11 mouse cellular contexts compared by ENCODE assay signal in the genomic region with DNA sequence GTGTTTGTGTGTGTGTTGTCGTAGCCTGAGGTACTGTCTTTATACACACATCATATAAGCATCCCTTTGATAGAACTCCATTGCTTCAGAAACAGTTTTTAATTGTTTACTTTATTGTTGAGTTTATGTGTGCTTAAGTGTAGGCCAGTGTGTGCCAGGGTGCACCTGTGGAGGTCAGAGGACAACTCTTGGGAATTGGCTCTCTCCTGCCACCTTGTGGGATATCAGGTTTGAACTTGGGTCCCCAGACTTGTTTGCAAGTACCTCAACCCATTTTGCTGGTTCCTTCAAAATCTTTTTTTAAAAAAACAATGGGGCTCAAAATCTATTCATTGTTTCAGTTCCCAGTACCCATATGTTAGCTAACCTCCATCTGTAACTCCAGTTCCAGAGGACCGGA. TPM values are rescaled to one million over a fixed set of nuclear protein-coding genes. Genes with fewer than 3 reads are reported as not detected.
A peak's percentile ranks its signal among the peaks of the same experiment; 100 is the strongest.
DNase-seq lines count a peak whose midpoint lies in the region; ATAC-seq and TF ChIP-seq lines count a peak whose summit lies in the region.
"Had no signal": no experiment of that assay in that cellular context is flagged by ENCODE, and none has a peak within 500 bp of the region (broad histone marks: within the 10 kb centered on the region; RNA-seq: fewer than 3 reads in every experiment).

No protein-coding gene starts in this region.

- no peak overlapping the region for H3K4me3 ChIP-seq in cerebellum, adult 2 months (replicated peaks; ENCODE audit: insufficient read depth, low read depth, low read length)
- no peak overlapping the region for H3K4me3 ChIP-seq in liver, adult 2 months (ENCODE audit: insufficient read depth, low read depth, low read length)
- no peak overlapping the region for H3K4me3 ChIP-seq in liver, embryonic 11.5 days (ENCODE audit: low read depth, low read length)
- H3K4me3 ChIP-seq in bone marrow, adult 2 months (replicated peaks; ENCODE audit: control insufficient read depth, low read depth, low read length): no peak overlapping the region
- H3K4me3 ChIP-seq: limb, embryonic 12.5 days; midbrain, embryonic 10.5 days had no signal

- WGBS in cerebellum, adult 2 months: 98% methylated on average over 2 of the region's 2 CpGs
- WGBS in liver, adult 2 months: 82% methylated on average over 2 of the region's 2 CpGs
- 93% methylated on average over 2 of the region's 2 CpGs for WGBS in liver, embryonic 11.5 days
- 93% methylated on average over 2 of the region's 2 CpGs for WGBS in bone marrow, adult 2 months

- no peak for TF ChIP-seq POLR2A in cerebellum, adult 2 months (IDR thresholded peaks at IDR 0.05; ENCODE audit: borderline replicate concordance, insufficient read depth, low read length)
- TF ChIP-seq POLR2A in liver, adult 2 months (IDR thresholded peaks at IDR 0.05; ENCODE audit: extremely low read depth, insufficient read depth, low read length): no peak
- no peak for TF ChIP-seq POLR2A in bone marrow, adult 2 months (IDR thresholded peaks at IDR 0.05; ENCODE audit: borderline replicate concordance, control insufficient read depth, low read depth, low read length)

- H3K79me2 ChIP-seq in liver, adult 2 months (ENCODE audit: control insufficient read depth, insufficient read depth, low read length): no peaks in the 10 kb centered on the region

- H3K9ac ChIP-seq in liver, adult 2 months (ENCODE audit: low read depth, low read length): no peak overlapping the region
- H3K9ac ChIP-seq in liver, embryonic 11.5 days (ENCODE audit: low read depth, low read length): no peak overlapping the region
- H3K9ac ChIP-seq: limb, embryonic 12.5 days had no signal

- H3K27ac ChIP-seq in cerebellum, adult 2 months (ENCODE audit: insufficient read depth, low read length): no peak overlapping the region
- H3K27ac ChIP-seq in liver, adult 2 months (replicated peaks; ENCODE audit: insufficient read depth, low read depth, low read length): no peak overlapping the region
- H3K27ac ChIP-seq in liver, embryonic 11.5 days (ENCODE audit: low read depth, low read length): no peak overlapping the region
- H3K27ac ChIP-seq in bone marrow, adult 2 months (ENCODE audit: control insufficient read depth, insufficient read depth, low read depth, low read length, poor library complexity): no peak overlapping the region
- H3K27ac ChIP-seq: limb, embryonic 12.5 days; midbrain, embryonic 10.5 days had no signal

- peak; percentile 4 to 9 for DNase-seq in cerebellum, adult 2 months
- no peak for DNase-seq in cerebellum, postnatal 25 days
- peak; percentile 83 for DNase-seq in liver, adult 2 months (ENCODE audit: extremely low read depth, low read depth, low spot score)
- no peak for DNase-seq in liver, embryonic 11.5 days (ENCODE audit: low spot score)
- peak; percentile 53 for DNase-seq in lung, postnatal 36 days
- no peak for DNase-seq in adrenal gland, postnatal 10 days

- ATAC-seq in liver, embryonic 11.5 days (replicated peaks; ENCODE audit: low FRiP score): no peak
- ATAC-seq in cerebellum, adult (ENCODE audit: insufficient number of reproducible peaks, low FRiP score, low TSS enrichment): no peak

- H3K4me1 ChIP-seq in cerebellum, adult 2 months (ENCODE audit: control insufficient read depth, insufficient read depth, low read length): peaks cover 3% of the 10 kb centered on the region; the same call in 1 of the 2 replicates
- peaks cover 3% of the 10 kb centered on the region for H3K4me1 ChIP-seq in liver, adult 2 months (ENCODE audit: control insufficient read depth, insufficient read depth, low read length)
- H3K4me1 ChIP-seq in liver, embryonic 11.5 days (replicated peaks; ENCODE audit: control insufficient read depth, insufficient read depth, low read length): peaks cover 3% of the 10 kb centered on the region; the same call in 1 of the 2 replicates
- no peaks in the 10 kb centered on the region for H3K4me1 ChIP-seq in bone marrow, adult 2 months (ENCODE audit: control insufficient read depth, insufficient read depth, low read length)

- peak; percentile 33; the same call in 1 of the 2 replicates for TF ChIP-seq CTCF in cerebellum, adult 2 months (IDR thresholded peaks at IDR 0.05; ENCODE audit: borderline replicate concordance, insufficient read depth, low read depth, low read length)
- peak; percentile 66 for TF ChIP-seq CTCF in liver, adult 2 months (IDR thresholded peaks at IDR 0.05; ENCODE audit: low read depth, low read length)
- peak; percentile 38; the same call in 1 of the 2 replicates for TF ChIP-seq CTCF in bone marrow, adult 2 months (IDR thresholded peaks at IDR 0.05; ENCODE audit: control insufficient read depth, insufficient read depth, low read length)

- no peaks in the 10 kb centered on the region for H3K27me3 ChIP-seq in cerebellum, adult 2 months (ENCODE audit: control insufficient read depth, insufficient read depth, low read length)
- H3K27me3 ChIP-seq in liver, adult 2 months (ENCODE audit: control insufficient read depth, insufficient read depth, low read length): no peaks in the 10 kb centered on the region
- peaks cover 5% of the 10 kb centered on the region; the same call in 1 of the 2 replicates for H3K27me3 ChIP-seq in liver, embryonic 11.5 days (replicated peaks; ENCODE audit: control insufficient read depth, insufficient read depth, low read length)

- no peak overlapping the region for H3K4me2 ChIP-seq in liver, embryonic 11.5 days
- H3K4me2 ChIP-seq: limb, embryonic 12.5 days had no signal

- H3K9me3 ChIP-seq in liver, embryonic 11.5 days (ENCODE audit: control insufficient read depth, low read length): no peaks in the 10 kb centered on the region
- H3K9me3 ChIP-seq: limb, embryonic 12.5 days; midbrain, embryonic 10.5 days had no signal

- no peaks in the 10 kb centered on the region for H3K36me3 ChIP-seq in liver, adult 2 months (ENCODE audit: control insufficient read depth, insufficient read depth, low read length)
- H3K36me3 ChIP-seq in liver, embryonic 11.5 days (ENCODE audit: control insufficient read depth, insufficient read depth, low read length): no peaks in the 10 kb centered on the region
- H3K36me3 ChIP-seq: limb, embryonic 12.5 days; midbrain, embryonic 10.5 days had no signal

RNA-seq across cellular contexts. Expression of a gene that starts 2.4 kb away (rescaled TPM):
- 16.7 and 18.5 TPM in 2 replicates for polyA plus RNA-seq in cerebellum, adult 2 months (2012; rRNA removed)
- total RNA-seq in liver, adult 2 months (2014; rRNA removed): 0.60 and 0.74 TPM in 2 replicates
- polyA plus RNA-seq in liver, adult 2 months (2012; rRNA removed): 0.28 and 0.34 TPM in 2 replicates
- polyA plus RNA-seq in liver, embryonic 11.5 days (2014; fragmentation: Nextera tagmentation; extraction: Ambion mirVana): 5.4 and 8.2 TPM in 2 replicates
- 1.0 TPM in 1 of 2 replicates, not detected in the other for polyA plus RNA-seq in bone marrow, adult 2 months (2011; ENCODE audit: insufficient read depth, insufficient read length, low replicate concordance, missing spikeins)
- total RNA-seq in adrenal gland, postnatal 10 days (2021): 1 to 10 TPM; 2.8 to 5.1 TPM

RNA-seq across cellular contexts. Expression of a gene that starts 17.2 kb away (rescaled TPM):
- polyA plus RNA-seq in cerebellum, adult 2 months (2012; rRNA removed): 228 and 241 TPM in 2 replicates
- 62.0 and 91.0 TPM in 2 replicates for total RNA-seq in liver, adult 2 months (2014; rRNA removed)
- 279 and 433 TPM in 2 replicates for polyA plus RNA-seq in liver, adult 2 months (2012; rRNA removed)
- 111 and 118 TPM in 2 replicates for polyA plus RNA-seq in liver, embryonic 11.5 days (2014; fragmentation: Nextera tagmentation; extraction: Ambion mirVana)
- polyA plus RNA-seq in bone marrow, adult 2 months (2011; ENCODE audit: insufficient read depth, insufficient read length, low replicate concordance, missing spikeins): 138 and 214 TPM in 2 replicates
- total RNA-seq in adrenal gland, postnatal 10 days (2021): 100 to 1,000 TPM; 110 to 118 TPM

RNA-seq across cellular contexts. Expression of a gene that starts 21.8 kb away (rescaled TPM):
- 34.1 and 34.2 TPM in 2 replicates for polyA plus RNA-seq in cerebellum, adult 2 months (2012; rRNA removed)
- 288 and 405 TPM in 2 replicates for total RNA-seq in liver, adult 2 months (2014; rRNA removed)
- polyA plus RNA-seq in liver, adult 2 months (2012; rRNA removed): 650 and 735 TPM in 2 replicates
- polyA plus RNA-seq in liver, embryonic 11.5 days (2014; fragmentation: Nextera tagmentation; extraction: Ambion mirVana): 58.6 and 60.2 TPM in 2 replicates
- 42.6 and 45.4 TPM in 2 replicates for polyA plus RNA-seq in bone marrow, adult 2 months (2011; ENCODE audit: insufficient read depth, insufficient read length, low replicate concordance, missing spikeins)
- 10 to 100 TPM; 64.3 to 89.4 TPM for total RNA-seq in adrenal gland, postnatal 10 days (2021)

RNA-seq across cellular contexts. Expression of a gene that starts 25.5 kb away (rescaled TPM):
- 0.28 and 0.29 TPM in 2 replicates for polyA plus RNA-seq in cerebellum, adult 2 months (2012; rRNA removed)
- total RNA-seq in liver, adult 2 months (2014; rRNA removed): under 0.01 and 0.07 TPM in 2 replicates
- polyA plus RNA-seq in liver, adult 2 months (2012; rRNA removed): 0.06 TPM in 1 of 2 replicates, not detected in the other
- 0.04 TPM in 2 replicates for polyA plus RNA-seq in liver, embryonic 11.5 days (2014; fragmentation: Nextera tagmentation; extraction: Ambion mirVana)
- polyA plus RNA-seq in bone marrow, adult 2 months (2011; ENCODE audit: insufficient read depth, insufficient read length, low replicate concordance, missing spikeins): not detected in 2 replicates
- under 1 TPM; 0.39 to 0.99 TPM for total RNA-seq in adrenal gland, postnatal 10 days (2021)
- total RNA-seq: neutrophil, adult 5-6 weeks had no signal
- polyA plus RNA-seq: limb, embryonic 12.5 days had no signal

RNA-seq across cellular contexts. Expression of a gene that starts 29.8 kb away (rescaled TPM):
- polyA plus RNA-seq in cerebellum, adult 2 months (2012; rRNA removed): 1.7 and 2.6 TPM in 2 replicates
- 17.6 and 17.8 TPM in 2 replicates for total RNA-seq in liver, adult 2 months (2014; rRNA removed)
- polyA plus RNA-seq in liver, adult 2 months (2012; rRNA removed): 27.8 and 31.5 TPM in 2 replicates
- polyA plus RNA-seq in liver, embryonic 11.5 days (2014; fragmentation: Nextera tagmentation; extraction: Ambion mirVana): 89.5 and 95.1 TPM in 2 replicates
- 9.3 and 17.6 TPM in 2 replicates for polyA plus RNA-seq in bone marrow, adult 2 months (2011; ENCODE audit: insufficient read depth, insufficient read length, low replicate concordance, missing spikeins)
- total RNA-seq in adrenal gland, postnatal 10 days (2021): 10 to 100 TPM; 60.0 to 63.4 TPM

Comparison
In these comparisons a context has a peak if more than half of its experiments do, and no peak if none do; other contexts are left out.
1. DNase-seq: peak in cerebellum, adult 2 months (2 of 2), liver, adult 2 months (single experiment) and lung, postnatal 36 days (single experiment); none in cerebellum, postnatal 25 days (0 of 2), liver, embryonic 11.5 days (single experiment) and adrenal gland, postnatal 10 days (single experiment).
2. RNA of a gene that starts 21.8 kb away (polyA plus RNA-seq): 650 to 735 TPM in liver, adult 2 months; 58.6 to 60.2 TPM in liver, embryonic 11.5 days, 42.6 to 45.4 TPM in bone marrow, adult 2 months and 34.1 to 34.2 TPM in cerebellum, adult 2 months; every median in the first group is over 10 times any median in the second.
3. Peak in every context shown above with its lines, with median percentiles within 50 percentile points of each other: CTCF ChIP-seq.